Mouse (Mus musculus) G1E (cell line): Measurements from ENCODE around the gene Tmem33.

ENCODE experiments used
- CTCF ChIP-seq: IDR thresholded peaks from 2 replicates; pipeline ENCODE4 v1.5.1; 2012; ENCODE audit warnings: low read depth, low read length, inconsistent platforms, mixed read lengths
- GATA1 ChIP-seq: IDR thresholded peaks from 2 replicates; pipeline ENCODE4 v1.6.1; 2012; ENCODE audit warnings: borderline replicate concordance, low read length, inconsistent platforms, mixed read lengths
- POLR2AphosphoS5 ChIP-seq: IDR thresholded peaks from 2 replicates; pipeline ENCODE4 v1.6.1; 2012; ENCODE audit warnings: low read depth, low read length, inconsistent platforms; ENCODE audit not compliant: insufficient replicate concordance
- TAL1 ChIP-seq: conservative IDR thresholded peaks from 2 replicates; pipeline ENCODE4 v1.6.1; 2012; ENCODE audit warnings: low read depth, low read length, inconsistent platforms, mixed read lengths

GRCm38 (mm10) chr5:67307659-67308222 is 47.4 kb downstream of the Tmem33 start:
- TF ChIP-seq CTCF (no peak), POLR2AphosphoS5 (no peak), GATA1 (no peak), TAL1 (no peak)
